Mouse (Mus musculus) heart, postnatal 36 days (tissue): ENCODE measurements around the gene Nt5c2. TPM values are rescaled to one million over a fixed set of nuclear protein-coding genes. Genes with fewer than 3 reads are reported as not detected.

Experiments
- DNase-seq, 2 experiments: peaks; one replicate each; pipeline ENCODE4 v3.0.0; 2021 to 2022
- intact Hi-C: fragments of 180-260 bp; cut with DNase I; formaldehyde crosslinking; loops from one replicate; pipeline ENCODE4 v1.15.1; 2025
- total RNA-seq, 2 experiments: library from RNA; stranded (reverse); gene quantifications; 2 replicates each; pipeline ENCODE4 v1.2.3; 2021

Nt5c2 gene
- total RNA-seq = 10 to 100 TPM; 59.6 to 61.2 TPM

- intact Hi-C loops = no loop called here
- DNase-seq = peak; percentile 7 to 14
These were observed at the start of gene Nt5c2, which contains the start of gene Ina for GRCm38 (mm10) chr19:47014447-47015381. Gene Nt5c2 (minus strand): TSS chr19:47015153. Gene Ina (plus strand): TSS chr19:47014698.

GRCm38 (mm10) chr19:47057684-47058083 lies 42.7 kb upstream of the Nt5c2 start:
- intact Hi-C loops = no loop called here

GRCm38 (mm10) chr19:47053471-47053870 lies 38.5 kb upstream of the Nt5c2 start:
- DNase-seq = no peak
- intact Hi-C loops = no loop called here

More at GRCm38 (mm10) chr19:47057684-47058083, 42.7 kb upstream of the Nt5c2 start:
- DNase-seq = no peak

- intact Hi-C loops = no loop called here
- DNase-seq = no peak
These were observed 38.0 kb upstream of the Nt5c2 start for GRCm38 (mm10) chr19:47052927-47053326.

GRCm38 (mm10) chr19:47050271-47051032 lies 35.5 kb upstream of the Nt5c2 start, which contains the start of gene Pcgf6:
Gene Pcgf6 (minus strand): TSS chr19:47050906.
- intact Hi-C loops = no loop called here
- peak; percentile 71 to 76 for DNase-seq

GRCm38 (mm10) chr19:47049840-47050239 lies 34.9 kb upstream of the Nt5c2 start:
- DNase-seq = no peak
- intact Hi-C loops = no loop called here

GRCm38 (mm10) chr19:47049061-47049460 lies 34.1 kb upstream of the Nt5c2 start:
- intact Hi-C loops = no loop called here
- no peak for DNase-seq

GRCm38 (mm10) chr19:47047236-47047833 lies 32.4 kb upstream of the Nt5c2 start:
- no peak for DNase-seq
- intact Hi-C loops = no loop called here

GRCm38 (mm10) chr19:47046343-47046742 lies 31.4 kb upstream of the Nt5c2 start:
- intact Hi-C loops = no loop called here
- no peak for DNase-seq

- intact Hi-C loops = loop anchor here (2.0 kb wide), 1 partner anchor 167 kb away; no protein-coding TSS in a partner anchor
- no peak for DNase-seq
These were observed 28.7 kb upstream of the Nt5c2 start for GRCm38 (mm10) chr19:47043608-47044007.

GRCm38 (mm10) chr19:47040720-47041473 lies 25.9 kb upstream of the Nt5c2 start:
- intact Hi-C loops = no loop called here
- no peak for DNase-seq

GRCm38 (mm10) chr19:47036596-47036995 lies 21.6 kb upstream of the Nt5c2 start:
- intact Hi-C loops = no loop called here
- DNase-seq = no peak

GRCm38 (mm10) chr19:47034916-47035315 lies 20.0 kb upstream of the Nt5c2 start:
- DNase-seq = no peak
- intact Hi-C loops = no loop called here

- DNase-seq = no peak
- intact Hi-C loops = no loop called here
These were observed 16.8 kb upstream of the Nt5c2 start for GRCm38 (mm10) chr19:47031770-47032169.

GRCm38 (mm10) chr19:47029796-47030195 lies 14.8 kb upstream of the Nt5c2 start:
- DNase-seq = no peak
- intact Hi-C loops = no loop called here

GRCm38 (mm10) chr19:47026513-47026912 lies 11.6 kb upstream of the Nt5c2 start:
- DNase-seq = no peak
- intact Hi-C loops = no loop called here

GRCm38 (mm10) chr19:47024954-47025353 lies 10.0 kb upstream of the Nt5c2 start:
- DNase-seq = no peak
- intact Hi-C loops = no loop called here

- intact Hi-C loops = no loop called here
- no peak for DNase-seq
These were observed 8.6 kb upstream of the Nt5c2 start for GRCm38 (mm10) chr19:47023546-47023945.

- intact Hi-C loops = no loop called here
- DNase-seq = no peak
These were observed 7.8 kb upstream of the Nt5c2 start for GRCm38 (mm10) chr19:47022709-47023108.

GRCm38 (mm10) chr19:47019326-47019725 lies 4.4 kb upstream of the Nt5c2 start:
- intact Hi-C loops = no loop called here

More at GRCm38 (mm10) chr19:47019326-47019725, 4.4 kb upstream of the Nt5c2 start:
- no peak for DNase-seq
